Mouse (Mus musculus) brown adipose tissue, adult 24 weeks (tissue): ENCODE results near the gene Wipf2. TPM values are rescaled to one million over a fixed set of nuclear protein-coding genes. Genes with fewer than 3 reads are reported as not detected.

Source experiments
- H3K27ac ChIP-seq: fragments of 200-500 bp; replicated peaks from 2 replicates; pipeline ENCODE4 v1.5.1; 2012; ENCODE audit warnings: low read depth, mild to moderate bottlenecking, low read length
- H3K4me1 ChIP-seq: fragments of 200-500 bp; 2 replicates; pipeline ENCODE4 v1.6.1; 2012; ENCODE audit warnings: low read length, mixed read lengths; ENCODE audit not compliant: control insufficient read depth, insufficient read depth, insufficient read length
- H3K4me3 ChIP-seq: fragments of 200-500 bp; 2 replicates; pipeline ENCODE4 v1.5.1; 2012; ENCODE audit warnings: low read depth, mild to moderate bottlenecking, low read length, moderate library complexity; ENCODE audit not compliant: insufficient read depth
- polyA plus RNA-seq: library from polyadenylated mRNA; stranded (reverse); fragments of >200 nt; gene quantifications from 2 replicates; pipeline ENCODE4 v1.2.4, GENCODE M21; 2012; ENCODE audit not compliant: missing spikeins, insufficient read depth, insufficient read length

The Wipf2 gene
- polyA plus RNA-seq, 1 experiment, result 5.8 TPM

GRCm38 (mm10) chr11:98947969-98948569, 84.6 kb downstream of the Wipf2 start:
- H3K4me1 ChIP-seq, result peaks cover 53% of the 10 kb centered on the region
- H3K4me3 ChIP-seq, result no peak overlapping the region

GRCm38 (mm10) chr11:98949242-98949957, 86.0 kb downstream of the Wipf2 start:
- H3K4me1 ChIP-seq, result peaks cover 50% of the 10 kb centered on the region
- H3K27ac ChIP-seq, result no peak overlapping the region
- no peak overlapping the region for H3K4me3 ChIP-seq

More at GRCm38 (mm10) chr11:98947969-98948569, 84.6 kb downstream of the Wipf2 start:
- peak overlapping the region; percentile 64 for H3K27ac ChIP-seq

- Histone ChIP-seq H3K27ac (no peak overlapping the region), H3K4me3 (no peak overlapping the region), H3K4me1 (peaks cover 50% of the 10 kb centered on the region)
Observed at GRCm38 (mm10) chr11:98949958-98950460, 86.6 kb downstream of the Wipf2 start.

- Histone ChIP-seq H3K4me3 (no peak overlapping the region), H3K4me1 (peaks cover 49% of the 10 kb centered on the region), H3K27ac (no peak overlapping the region)
Observed at GRCm38 (mm10) chr11:98950484-98950883, 87.0 kb downstream of the Wipf2 start.

- peak overlapping the region; percentile 45 for H3K4me3 ChIP-seq
- H3K27ac ChIP-seq, result peak overlapping the region; percentile 78
- peaks cover 46% of the 10 kb centered on the region for H3K4me1 ChIP-seq
Observed at GRCm38 (mm10) chr11:98951026-98951906, 87.8 kb downstream of the Wipf2 start.

GRCm38 (mm10) chr11:98952111-98952510, 88.7 kb downstream of the Wipf2 start:
- Histone ChIP-seq H3K27ac (no peak overlapping the region), H3K4me3 (no peak overlapping the region), H3K4me1 (peaks cover 46% of the 10 kb centered on the region)

- H3K27ac ChIP-seq, result no peak overlapping the region; the same call in 1 of the 2 replicates
- H3K4me1 ChIP-seq, result peaks cover 46% of the 10 kb centered on the region
- no peak overlapping the region for H3K4me3 ChIP-seq
Observed at GRCm38 (mm10) chr11:98952736-98953135, 89.3 kb downstream of the Wipf2 start.

GRCm38 (mm10) chr11:98953361-98953760, 89.9 kb downstream of the Wipf2 start:
- H3K4me3 ChIP-seq, result no peak overlapping the region
- H3K4me1 ChIP-seq, result peaks cover 46% of the 10 kb centered on the region
- H3K27ac ChIP-seq, result no peak overlapping the region

GRCm38 (mm10) chr11:98953835-98954320, 90.4 kb downstream of the Wipf2 start:
- H3K4me3 ChIP-seq, result no peak overlapping the region
- H3K4me1 ChIP-seq, result peaks cover 46% of the 10 kb centered on the region
- H3K27ac ChIP-seq, result no peak overlapping the region

GRCm38 (mm10) chr11:98954373-98954772, 90.9 kb downstream of the Wipf2 start:
- Histone ChIP-seq H3K27ac (no peak overlapping the region), H3K4me3 (0 out of 2 replicates have a peak overlapping the region, but pooled peaks have one; percentile 2), H3K4me1 (peaks cover 44% of the 10 kb centered on the region)

Other genes starting within 250 kb of the Wipf2 start
- gene Gm12355, start 238.0 kb upstream of the Wipf2 start, polyA plus RNA-seq, result 5.2 and 8.8 TPM in 2 replicates
- not detected in 2 replicates for gene Gsdma3, start 237.3 kb upstream of the Wipf2 start, polyA plus RNA-seq
- gene Gsdma2, start 216.9 kb upstream of the Wipf2 start, polyA plus RNA-seq, result not detected in 2 replicates
- not detected in 2 replicates for gene Gsdma, start 199.3 kb upstream of the Wipf2 start, polyA plus RNA-seq
- gene Psmd3, start 181.1 kb upstream of the Wipf2 start, polyA plus RNA-seq, result 73.1 and 84.4 TPM in 2 replicates
- gene Csf3, start 162.4 kb upstream of the Wipf2 start, polyA plus RNA-seq, result not detected in 2 replicates
- 18.4 and 24.7 TPM in 2 replicates for gene Med24, start 134.2 kb upstream of the Wipf2 start, polyA plus RNA-seq
- gene Thra, start 123.0 kb upstream of the Wipf2 start, polyA plus RNA-seq, result 64.4 and 82.3 TPM in 2 replicates
- 78.3 and 90.9 TPM in 2 replicates for gene Nr1d1, start 88.3 kb upstream of the Wipf2 start, polyA plus RNA-seq
- gene Msl1, start 68.1 kb upstream of the Wipf2 start, polyA plus RNA-seq, result 36.3 and 40.8 TPM in 2 replicates
- 9.2 and 16.9 TPM in 2 replicates for gene Casc3, start 58.7 kb upstream of the Wipf2 start, polyA plus RNA-seq
- 0.40 TPM in 1 of 2 replicates, not detected in the other for gene Rapgefl1, start 26.9 kb upstream of the Wipf2 start, polyA plus RNA-seq
- 0.28 and 1.7 TPM in 2 replicates for gene Cdc6, start 44.2 kb downstream of the Wipf2 start, polyA plus RNA-seq
- 3.2 and 5.5 TPM in 2 replicates for gene Rara, start 64.2 kb downstream of the Wipf2 start, polyA plus RNA-seq
- gene Gjd3, start 119.4 kb downstream of the Wipf2 start, polyA plus RNA-seq, result not detected in 2 replicates
- gene Top2a, start 160.6 kb downstream of the Wipf2 start, polyA plus RNA-seq, result 0.92 and 1.2 TPM in 2 replicates
- gene Igfbp4, start 177.6 kb downstream of the Wipf2 start, polyA plus RNA-seq, result 63.5 and 77.4 TPM in 2 replicates
- gene Tns4, start 225.7 kb downstream of the Wipf2 start, polyA plus RNA-seq, result not detected in 2 replicates